Mouse (Mus musculus) cerebellum, adult 2 months (tissue): Measurements from ENCODE around the gene Galnt2. TPM values are rescaled to one million over a fixed set of nuclear protein-coding genes. Genes with fewer than 3 reads are reported as not detected.

Experiments
- DNase-seq, 2 experiments: peaks; one replicate each; pipeline ENCODE4 v3.0.0; 2021
- H3K27ac ChIP-seq: fragments of 200-500 bp; 2 replicates; pipeline ENCODE4 v1.5.1; 2012; ENCODE audit warnings: low read length, control low read depth, inconsistent platforms; ENCODE audit not compliant: insufficient read depth
- H3K27me3 ChIP-seq: fragments of 200-500 bp; 2 replicates; pipeline ENCODE4 v1.6.1; 2012; ENCODE audit warnings: inconsistent platforms, mild to moderate bottlenecking, low read length, moderate library complexity; ENCODE audit not compliant: control insufficient read depth, insufficient read depth
- H3K4me1 ChIP-seq: fragments of 200-500 bp; 2 replicates; pipeline ENCODE4 v1.6.1; 2011; ENCODE audit warnings: low read length; ENCODE audit not compliant: control insufficient read depth, insufficient read depth
- H3K4me3 ChIP-seq: fragments of 200-500 bp; replicated peaks from 2 replicates; pipeline ENCODE3; 2011; ENCODE audit warnings: mild to moderate bottlenecking, low read depth, low read length, control low read depth; ENCODE audit not compliant: insufficient read depth
- CTCF ChIP-seq: fragments of 200-500 bp; IDR thresholded peaks from 2 replicates; pipeline ENCODE4 v1.5.1; 2011; ENCODE audit warnings: low read depth, mild to moderate bottlenecking, control low read depth, low read length, moderate library complexity, borderline replicate concordance; ENCODE audit not compliant: insufficient read depth
- POLR2A ChIP-seq: fragments of 200-500 bp; IDR thresholded peaks from 2 replicates; pipeline ENCODE4 v1.6.1; 2011; ENCODE audit warnings: low read length, control low read depth, borderline replicate concordance; ENCODE audit not compliant: insufficient read depth
- WGBS: fragments of 180-500 bp; shearing (Covaris S2); methylation state at CpG from one replicate; pipeline ENCODE4 v1.1.7; 2018; 5-methylcytosine and 5-hydroxymethylcytosine counted together
- polyA plus RNA-seq: library from polyadenylated mRNA; depleted of rRNA; stranded (reverse); fragments of >200 nt; gene quantifications from 2 replicates; pipeline ENCODE4 v1.2.3, GENCODE M21; 2012

The Galnt2 gene
- polyA plus RNA-seq, 1 experiment, result 23.8 TPM

DNA sequence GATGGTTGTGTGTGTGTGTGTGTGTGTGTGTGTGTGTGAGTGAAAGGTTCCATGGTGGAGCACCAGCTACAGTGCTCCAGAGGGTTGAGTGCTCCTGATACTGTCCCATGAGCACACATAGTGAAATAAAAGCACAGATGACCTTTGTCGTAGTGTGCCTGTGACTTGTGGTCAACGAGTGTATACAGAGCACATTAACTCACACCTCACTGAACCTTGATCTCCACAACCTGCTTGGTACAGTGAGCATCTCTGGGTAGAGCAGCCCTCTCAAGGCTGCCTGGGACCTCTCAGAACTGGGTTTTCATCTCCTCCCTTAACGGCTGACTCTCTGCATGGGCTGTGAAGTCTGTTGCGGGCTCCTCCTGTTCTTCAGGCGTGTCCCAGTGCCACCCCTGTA is 60.5 kb downstream of the Galnt2 start:
- no peak overlapping the region for H3K27ac ChIP-seq
- TF ChIP-seq CTCF, result no peak
- TF ChIP-seq POLR2A, result no peak
- DNase-seq, result no peak
- no peak overlapping the region for H3K4me3 ChIP-seq
- H3K4me1 ChIP-seq, result peaks cover 61% of the 10 kb centered on the region
- H3K27me3 ChIP-seq, result no peaks in the 10 kb centered on the region
- WGBS, result 81% methylated on average over 5 of the region's 5 CpGs

DNA sequence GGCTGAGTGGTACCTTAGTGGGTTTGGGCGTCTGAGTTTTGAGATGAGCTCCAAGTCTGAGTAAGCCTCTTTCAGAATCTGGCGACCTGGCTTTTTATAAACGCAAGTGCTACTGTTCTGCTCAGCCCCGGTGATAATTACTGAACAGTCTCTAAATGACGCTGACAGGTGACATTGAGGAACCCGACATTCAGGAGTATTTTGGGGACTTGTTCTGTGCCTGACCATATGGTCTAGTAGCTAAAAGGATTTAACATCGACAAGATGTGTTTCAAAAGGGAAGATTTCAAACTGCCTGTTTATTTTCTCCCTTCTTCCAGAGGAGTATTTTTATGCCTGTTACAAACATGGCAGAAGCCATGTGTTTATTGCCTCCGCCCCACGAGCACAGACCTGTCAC is 61.8 kb downstream of the Galnt2 start:
- DNase-seq, result no peak
- Histone ChIP-seq H3K27me3 (no peaks in the 10 kb centered on the region), H3K27ac (no peak overlapping the region), H3K4me1 (peaks cover 56% of the 10 kb centered on the region), H3K4me3 (no peak overlapping the region)
- 44% methylated on average over 9 of the region's 9 CpGs for WGBS
- TF ChIP-seq CTCF, result no peak
- TF ChIP-seq POLR2A, result no peak

GRCm38 (mm10) chr8:124294425-124294824 is 63.2 kb downstream of the Galnt2 start:
- H3K4me3 ChIP-seq, result no peak overlapping the region
- H3K27me3 ChIP-seq, result no peaks in the 10 kb centered on the region
- WGBS, result 47% methylated on average over 6 of the region's 6 CpGs
- DNase-seq, result no peak
- H3K27ac ChIP-seq, result no peak overlapping the region
- H3K4me1 ChIP-seq, result peaks cover 43% of the 10 kb centered on the region
- TF ChIP-seq POLR2A (no peak), CTCF (no peak)

DNA sequence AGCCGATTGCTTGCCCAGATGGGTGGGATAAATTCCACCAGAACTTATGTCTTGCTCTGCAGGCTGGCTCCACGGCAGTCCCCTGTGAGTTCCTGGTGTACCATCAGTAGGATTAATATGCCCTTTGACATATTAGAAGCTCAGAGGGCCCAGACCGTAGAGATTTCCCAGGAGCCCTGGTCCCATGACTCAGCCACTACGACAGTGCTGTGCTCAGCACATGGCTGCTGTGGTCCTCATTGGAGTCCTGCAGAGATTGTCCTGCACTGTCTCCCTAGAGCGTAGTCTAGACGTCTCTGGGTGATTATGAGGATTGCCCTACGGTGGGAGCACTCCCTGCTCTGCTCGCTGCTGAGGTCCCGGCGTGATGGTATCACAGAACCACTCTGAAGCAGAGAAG is 63.7 kb downstream of the Galnt2 start:
- no peak for DNase-seq
- peaks cover 40% of the 10 kb centered on the region for H3K4me1 ChIP-seq
- 76% methylated on average over 10 of the region's 10 CpGs for WGBS

GRCm38 (mm10) chr8:124295357-124295756 is 64.2 kb downstream of the Galnt2 start:
- H3K27ac ChIP-seq, result no peak overlapping the region
- 94% methylated on average over 6 of the region's 6 CpGs for WGBS

More for the DNA sequence above, 63.7 kb downstream of the Galnt2 start:
- no peak overlapping the region for H3K27ac ChIP-seq
- H3K4me3 ChIP-seq, result no peak overlapping the region
- no peaks in the 10 kb centered on the region for H3K27me3 ChIP-seq
- TF ChIP-seq POLR2A, result no peak
- TF ChIP-seq CTCF, result no peak

DNA sequence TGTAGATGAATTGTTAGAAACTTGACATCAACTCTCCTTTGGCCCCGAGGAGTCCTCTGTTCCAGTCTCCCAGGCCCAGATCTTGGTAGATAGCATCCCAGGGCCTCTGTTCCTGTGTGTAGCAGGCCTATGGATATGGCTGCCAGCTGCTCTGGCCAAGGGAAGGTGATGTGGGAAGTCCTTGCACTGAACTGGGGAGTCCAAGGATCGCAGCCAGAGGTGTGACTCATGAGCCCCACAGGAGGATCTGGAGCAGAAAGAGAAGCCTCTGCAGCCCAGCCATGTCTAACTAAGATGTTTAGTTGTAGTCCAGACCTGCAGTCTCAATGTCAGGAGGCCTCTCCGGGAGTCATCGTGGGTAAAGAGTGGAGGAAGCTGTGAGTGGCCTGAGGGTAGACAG is 70.3 kb downstream of the Galnt2 start:
- 77% methylated on average over 4 of the region's 4 CpGs for WGBS
- Histone ChIP-seq H3K27ac (no peak overlapping the region), H3K4me3 (no peak overlapping the region), H3K27me3 (no peaks in the 10 kb centered on the region; the same call in 1 of the 2 replicates), H3K4me1 (peaks cover 46% of the 10 kb centered on the region)
- no peak for DNase-seq
- TF ChIP-seq POLR2A (no peak), CTCF (no peak)

More at GRCm38 (mm10) chr8:124295357-124295756, 64.2 kb downstream of the Galnt2 start:
- H3K4me3 ChIP-seq, result no peak overlapping the region
- DNase-seq, result no peak
- no peaks in the 10 kb centered on the region for H3K27me3 ChIP-seq
- no peak for TF ChIP-seq CTCF
- no peak for TF ChIP-seq POLR2A
- H3K4me1 ChIP-seq, result peaks cover 36% of the 10 kb centered on the region

DNA sequence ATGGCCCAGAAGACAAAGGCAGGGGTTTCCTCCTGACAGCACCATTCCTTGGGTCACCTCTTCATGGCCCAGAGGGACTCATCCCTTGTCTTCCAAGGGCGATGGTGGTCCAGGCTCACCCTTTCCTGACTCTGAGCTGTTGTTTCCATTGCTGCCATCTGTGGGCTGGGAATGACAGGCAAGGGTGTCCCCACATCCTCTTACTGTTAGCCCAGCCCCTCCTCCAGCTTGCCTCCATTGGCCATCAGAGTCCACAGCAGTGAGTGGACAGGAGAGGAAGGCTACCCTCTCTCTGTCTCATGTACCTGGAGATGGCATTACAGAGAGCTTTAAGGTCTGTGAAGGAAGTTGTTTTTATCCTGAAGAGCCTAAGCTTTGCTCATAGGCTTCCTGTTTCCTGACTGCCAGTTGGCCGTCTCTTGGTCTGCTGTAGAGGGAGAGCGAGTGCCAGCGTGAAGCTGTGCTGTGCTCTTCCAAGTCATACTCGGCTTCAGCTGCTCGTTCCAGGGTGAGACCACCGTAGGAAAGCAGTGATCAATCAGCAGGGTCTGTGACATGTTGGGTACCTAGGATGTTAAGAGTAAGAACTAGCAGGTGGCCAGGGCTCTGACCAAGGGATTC is 70.9 kb downstream of the Galnt2 start:
- no peak overlapping the region for H3K4me3 ChIP-seq
- 32% methylated on average over 7 of the region's 7 CpGs for WGBS
- TF ChIP-seq CTCF (no peak), POLR2A (no peak)
- peak overlapping the region; percentile 43 for H3K27ac ChIP-seq
- no peak for DNase-seq
- H3K4me1 ChIP-seq, result peaks cover 51% of the 10 kb centered on the region
- H3K27me3 ChIP-seq, result no peaks in the 10 kb centered on the region; the same call in 1 of the 2 replicates

DNA sequence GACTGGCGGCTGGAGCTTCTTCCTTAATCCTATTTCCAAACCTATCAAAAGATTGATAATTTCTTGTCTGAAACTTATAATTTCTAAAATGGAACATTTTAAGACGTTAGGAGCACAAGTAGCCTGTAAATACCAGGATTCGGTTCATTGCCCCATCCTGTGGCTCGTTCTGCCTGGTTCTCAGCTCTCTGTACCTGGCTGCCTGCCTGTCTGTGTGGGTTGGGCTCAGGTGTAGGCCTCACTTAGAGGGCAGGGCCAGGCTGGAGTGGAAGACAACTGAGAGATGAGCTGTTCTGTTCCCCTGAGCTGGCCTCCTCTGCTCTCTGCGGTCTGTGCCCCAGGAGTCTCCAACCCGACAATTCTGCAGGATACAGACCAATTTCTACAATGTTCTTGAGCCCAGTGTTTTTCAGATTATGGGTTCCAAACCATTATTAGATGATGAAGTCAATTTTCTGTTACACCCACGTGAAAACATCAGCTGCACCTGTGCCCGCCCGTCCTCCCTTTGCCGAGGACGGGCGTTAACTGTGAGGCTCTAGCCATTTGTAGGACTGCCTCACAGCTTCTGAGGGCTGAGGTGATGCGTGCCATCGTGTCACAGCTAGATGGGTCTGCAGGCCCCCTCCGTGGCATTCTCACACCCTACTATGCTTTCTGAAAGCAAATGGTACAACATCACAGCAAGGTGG is 72.2 kb downstream of the Galnt2 start:
- TF ChIP-seq POLR2A, result no peak
- TF ChIP-seq CTCF, result no peak
- no peak for DNase-seq
- no peak overlapping the region for H3K27ac ChIP-seq
- WGBS, result 79% methylated on average over 15 of the region's 15 CpGs
- peaks cover 61% of the 10 kb centered on the region for H3K4me1 ChIP-seq
- H3K27me3 ChIP-seq, result no peaks in the 10 kb centered on the region; the same call in 1 of the 2 replicates
- no peak overlapping the region for H3K4me3 ChIP-seq
